Mouse (Mus musculus) testis, postnatal 10 days (tissue): ENCODE measurements around the gene Morf4l2.
"Not testable (repeated sequence)": the region's sequence is repeated elsewhere in the genome, so short reads cannot be mapped to it uniquely, and the experiment has no call there.

Experiments
- DNase-seq: peaks from one replicate; pipeline ENCODE4 v3.0.0; 2021; ENCODE audit warnings: low spot score

The Morf4l2 gene

GRCm38 (mm10) chrX:136693196-136693595, 50.3 kb downstream of the Morf4l2 start:
- DNase-seq = no peak

DNA sequence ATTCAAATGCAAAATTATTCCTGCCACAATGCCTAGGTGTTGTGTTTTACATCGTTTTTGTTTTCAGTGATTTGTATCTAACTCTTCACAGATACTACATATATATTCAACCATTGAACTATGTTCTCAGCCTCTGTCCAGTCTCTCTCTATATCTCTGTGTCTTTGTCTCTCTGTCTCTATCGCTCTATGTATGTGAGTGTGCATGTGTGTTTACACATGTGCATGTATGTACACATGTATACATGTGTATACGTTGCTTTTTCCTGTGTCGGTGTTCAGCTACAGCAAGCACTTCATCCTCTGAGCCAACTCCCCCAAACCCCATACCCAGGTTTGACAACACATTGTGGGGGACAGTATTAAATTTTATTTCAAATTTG, 51.2 kb downstream of the Morf4l2 start:
- no peak for DNase-seq

DNA sequence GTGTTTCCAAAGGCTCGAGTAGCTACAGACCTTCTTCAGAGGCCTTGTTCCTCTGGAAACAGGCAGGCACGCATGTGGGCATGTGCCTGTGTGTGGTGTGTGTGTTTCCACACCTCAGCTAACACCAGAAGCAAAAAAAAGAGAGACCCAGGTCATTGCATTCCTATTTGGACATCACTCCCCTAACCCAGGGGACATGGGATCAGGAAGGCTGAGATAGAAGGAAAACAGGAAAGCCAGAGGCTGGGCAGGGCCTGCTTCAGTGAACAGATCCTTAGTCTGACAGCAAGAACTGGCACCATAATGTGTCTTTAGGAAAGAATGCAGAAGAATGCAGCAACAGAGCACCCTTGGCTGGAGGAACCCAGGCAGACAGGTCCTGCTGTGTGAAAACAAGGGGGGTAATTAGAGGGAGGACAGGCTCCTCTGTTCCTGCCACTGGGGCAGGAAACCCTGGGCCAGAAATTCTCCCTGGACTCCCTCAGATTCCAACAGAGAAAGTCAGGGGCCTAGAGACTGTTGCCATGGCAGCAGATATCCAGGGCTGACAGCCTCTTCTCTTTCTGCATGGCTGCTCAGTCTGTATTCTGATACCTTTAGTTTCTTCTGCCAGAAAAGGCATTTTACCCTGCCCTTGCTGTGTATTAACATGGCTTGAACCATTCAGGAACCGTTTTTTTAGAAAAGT, 51.7 kb downstream of the Morf4l2 start:
- not testable (repeated sequence) for DNase-seq
